Mouse (Mus musculus) ES-Bruce4 (cell line): ENCODE data around the gene Myo1d.

ENCODE experiments used
- CTCF ChIP-seq: IDR thresholded peaks from one replicate; pipeline ENCODE4 v1.8.1; 2011; ENCODE audit warnings: low read depth, low read length
- POLR2A ChIP-seq: IDR thresholded peaks from one replicate; pipeline ENCODE4 v1.8.1; 2011; ENCODE audit warnings: low read length; ENCODE audit not compliant: insufficient read depth

DNA sequence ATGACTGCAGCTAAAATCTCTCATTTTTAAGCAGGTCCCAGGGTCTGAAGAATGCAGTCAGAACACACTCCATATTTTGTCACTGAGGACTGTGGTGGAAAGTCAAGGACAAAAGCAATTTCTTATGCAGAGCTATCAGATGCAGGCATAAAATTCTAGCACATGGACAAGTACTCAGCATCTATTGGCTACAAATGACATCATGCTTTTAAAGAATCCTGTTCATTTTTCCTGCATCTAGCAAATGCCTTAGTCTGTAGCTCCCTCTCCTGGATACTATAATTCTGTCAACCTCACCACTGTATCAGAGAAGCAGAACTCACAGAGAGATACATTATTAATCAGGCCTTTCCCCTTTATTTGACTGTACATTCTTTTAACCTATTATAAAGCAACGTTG is 109.4 kb downstream of the Myo1d start:
- TF ChIP-seq CTCF (no peak), POLR2A (no peak)
